Mouse (Mus musculus) cerebellum, postnatal 4 days (tissue): ENCODE results near the gene Casp9.

Source experiments
- DNase-seq, 2 experiments: peaks; one replicate each; pipeline ENCODE4 v3.0.0; 2022; ENCODE audit warnings: low spot score in 2 of 2, mixed read lengths in 1 of 2

Gene Casp9

GRCm38 (mm10) chr4:141781201-141781985, 12.0 kb upstream of the Casp9 start:
- no peak for DNase-seq

DNA sequence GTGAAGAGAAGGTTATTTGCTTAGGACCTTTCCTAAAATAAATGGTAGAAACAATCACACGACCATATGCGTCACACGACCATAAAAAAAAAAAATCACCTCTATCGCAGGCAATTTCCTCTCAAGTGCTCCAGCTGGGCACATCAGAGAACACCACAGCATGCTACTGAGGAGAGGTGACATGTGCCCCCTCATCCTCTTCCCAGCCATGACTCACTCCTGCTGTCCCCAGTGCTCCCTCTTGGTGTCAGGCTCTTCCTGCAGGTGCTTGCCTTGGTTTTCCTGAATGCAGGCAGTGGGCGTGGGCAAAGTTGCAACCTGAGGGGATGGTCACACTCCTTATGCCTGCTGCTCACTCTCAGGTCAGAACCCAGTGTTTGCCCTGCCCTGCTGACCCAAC, 8.6 kb upstream of the Casp9 start:
- no peak for DNase-seq

GRCm38 (mm10) chr4:141786141-141786540, 7.3 kb upstream of the Casp9 start:
- no peak for DNase-seq

- DNase-seq: no peak
Measured at GRCm38 (mm10) chr4:141787046-141787445, 6.4 kb upstream of the Casp9 start.

- DNase-seq: no peak
Measured at GRCm38 (mm10) chr4:141787462-141787861, 6.0 kb upstream of the Casp9 start.

DNA sequence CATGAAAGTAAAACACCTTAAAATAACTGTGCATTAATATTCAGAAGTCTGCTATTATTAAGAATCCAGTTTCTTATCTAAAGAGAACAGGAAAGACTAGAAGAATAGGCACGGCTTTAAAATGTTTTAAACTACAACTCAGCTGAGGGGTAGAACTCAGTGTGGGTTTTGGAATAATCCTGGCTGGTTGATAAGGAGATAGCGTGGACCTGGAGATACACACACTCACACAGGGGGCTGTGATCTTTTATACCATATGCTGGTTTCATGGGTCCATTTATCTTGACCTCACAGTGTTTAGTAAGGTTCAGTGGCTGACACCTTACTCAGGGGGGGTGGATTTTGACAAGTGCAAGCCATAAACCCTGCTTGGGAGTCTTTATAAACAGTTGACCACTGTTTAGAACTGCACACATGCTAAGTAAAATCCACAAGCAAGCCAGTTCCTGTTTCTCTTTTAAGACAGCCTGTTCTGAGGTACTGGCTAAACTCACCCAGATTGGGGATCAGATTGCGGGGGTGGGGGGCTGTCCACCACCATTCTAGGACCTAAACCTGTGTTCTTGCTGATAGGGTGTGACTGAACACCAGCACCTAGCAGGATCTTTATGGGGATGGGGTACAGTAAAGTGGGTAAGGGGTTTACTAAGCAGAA, 3.7 kb upstream of the Casp9 start:
- DNase-seq: no peak

- peak; percentile 92 to 95 for DNase-seq
Measured at GRCm38 (mm10) chr4:141790524-141790990, 2.9 kb upstream of the Casp9 start, which contains the start of gene Dnajc16. TSS of gene Dnajc16 (minus strand) at chr4:141790931.

GRCm38 (mm10) chr4:141791486-141791885, 1.9 kb upstream of the Casp9 start:
- DNase-seq: no peak

- DNase-seq: no peak
Measured at GRCm38 (mm10) chr4:141791951-141792350, 1.5 kb upstream of the Casp9 start.

DNA sequence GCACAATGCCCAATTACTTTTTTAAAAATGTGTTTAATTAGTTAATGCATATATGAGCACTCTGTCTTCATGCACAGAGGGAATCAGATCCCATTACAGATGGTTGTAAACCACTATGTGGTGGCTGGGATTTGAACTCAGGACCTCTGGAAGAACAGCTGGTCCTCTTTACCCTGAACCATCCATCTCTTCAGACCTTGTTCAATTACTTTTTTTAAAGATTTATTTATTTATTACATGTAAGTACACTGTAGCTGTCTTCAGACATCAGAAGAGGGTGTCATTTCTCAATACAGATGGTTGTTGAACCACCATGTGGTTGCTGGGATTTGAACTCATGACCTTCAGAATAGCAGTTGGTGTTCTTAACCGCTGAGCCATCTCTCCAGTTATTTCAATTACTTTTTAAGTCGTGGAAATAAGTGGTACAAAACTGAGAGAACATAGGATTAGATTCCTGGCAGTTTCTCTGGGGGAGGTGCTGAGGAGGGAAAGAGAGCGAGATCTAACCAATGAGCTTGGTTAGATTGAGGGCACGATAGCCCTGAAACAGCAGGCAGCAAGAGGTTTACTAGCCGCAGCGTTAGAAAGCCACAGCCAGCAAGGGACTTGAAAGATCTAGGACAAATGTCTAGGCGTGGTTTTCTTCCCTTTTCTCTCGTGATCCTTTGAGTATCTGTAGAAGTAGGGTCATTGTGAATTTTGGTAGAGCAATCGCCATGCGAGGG, 694 bp upstream of the Casp9 start:
- no peak for DNase-seq

DNA sequence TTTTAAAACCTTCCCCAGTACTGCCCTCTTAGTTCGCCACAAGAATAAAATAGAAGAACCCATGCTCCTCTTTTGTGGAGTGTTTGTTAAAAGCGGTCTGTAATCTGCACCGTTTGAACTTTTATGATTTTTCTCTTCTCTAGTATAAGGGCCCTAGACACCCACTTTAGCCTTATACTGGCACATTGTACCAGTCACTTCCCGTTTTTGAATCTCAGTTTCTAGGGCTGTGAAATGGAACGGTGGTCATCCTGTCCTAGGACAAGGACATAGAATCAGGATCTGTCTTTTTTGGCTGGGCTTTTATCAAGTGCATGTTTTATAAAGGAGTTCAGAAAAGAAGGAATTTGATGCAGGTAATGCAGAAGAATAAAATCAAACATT, 732 bp downstream of the Casp9 start:
- no peak for DNase-seq

DNA sequence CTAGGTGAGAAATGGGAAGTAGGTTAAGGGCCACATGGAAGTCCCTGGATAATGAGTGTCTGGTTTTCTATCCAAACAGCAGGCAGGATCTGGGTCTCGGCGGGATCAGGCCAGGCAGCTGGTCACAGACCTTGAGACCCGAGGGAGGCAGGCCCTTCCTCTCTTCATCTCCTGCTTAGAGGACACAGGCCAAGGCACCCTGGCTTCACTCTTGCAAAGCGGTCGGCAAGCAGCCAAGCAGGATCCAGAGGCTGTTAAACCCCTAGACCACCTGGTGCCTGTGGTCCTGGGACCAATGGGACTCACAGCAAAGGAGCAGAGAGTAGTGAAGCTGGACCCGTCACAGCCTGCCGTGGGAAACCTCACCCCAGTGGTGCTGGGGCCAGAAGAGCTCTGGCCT, 2.9 kb downstream of the Casp9 start:
- DNase-seq: no peak

- no peak for DNase-seq
Measured at GRCm38 (mm10) chr4:141796954-141797353, 3.5 kb downstream of the Casp9 start.

DNA sequence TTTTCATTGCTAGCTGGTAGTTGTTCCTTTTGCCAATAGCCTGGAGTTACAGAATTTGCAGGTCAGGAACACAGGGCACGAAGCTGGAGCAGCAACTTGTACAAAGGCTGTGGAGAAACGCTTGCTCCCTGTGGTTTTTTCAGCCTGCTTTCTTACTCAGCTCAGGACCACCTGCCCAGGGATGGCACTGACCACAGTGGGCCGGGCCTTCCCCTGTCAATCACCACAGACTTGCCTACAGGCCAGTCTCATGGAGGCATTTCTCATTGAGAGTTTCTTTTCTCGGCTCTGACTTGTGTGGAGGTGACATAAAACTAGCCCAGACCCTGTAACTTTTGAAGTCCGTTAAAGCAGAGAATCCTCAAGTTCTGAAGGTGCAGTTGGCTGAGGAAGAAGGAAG, 4.1 kb downstream of the Casp9 start:
- DNase-seq: no peak

DNA sequence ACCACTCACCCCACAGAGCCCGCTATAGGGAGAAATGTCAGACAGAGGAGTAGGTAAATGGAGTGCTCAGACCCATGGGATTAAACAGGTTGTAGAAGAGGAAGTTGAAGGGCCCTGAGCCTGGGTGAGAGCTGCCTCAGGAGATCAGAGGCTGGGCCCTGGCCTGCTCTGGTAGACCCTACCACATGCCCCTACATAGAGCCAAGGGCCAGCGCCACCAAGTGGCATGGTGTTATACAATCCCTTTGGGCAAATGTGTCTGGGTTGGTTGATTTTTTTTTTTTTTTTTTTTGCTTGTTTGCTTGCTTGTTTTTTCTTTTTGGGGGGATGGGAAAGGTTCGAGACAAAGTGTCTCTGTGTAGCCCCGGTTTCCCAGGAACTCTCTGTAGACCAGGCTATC, 10.7 kb downstream of the Casp9 start:
- DNase-seq: no peak

DNA sequence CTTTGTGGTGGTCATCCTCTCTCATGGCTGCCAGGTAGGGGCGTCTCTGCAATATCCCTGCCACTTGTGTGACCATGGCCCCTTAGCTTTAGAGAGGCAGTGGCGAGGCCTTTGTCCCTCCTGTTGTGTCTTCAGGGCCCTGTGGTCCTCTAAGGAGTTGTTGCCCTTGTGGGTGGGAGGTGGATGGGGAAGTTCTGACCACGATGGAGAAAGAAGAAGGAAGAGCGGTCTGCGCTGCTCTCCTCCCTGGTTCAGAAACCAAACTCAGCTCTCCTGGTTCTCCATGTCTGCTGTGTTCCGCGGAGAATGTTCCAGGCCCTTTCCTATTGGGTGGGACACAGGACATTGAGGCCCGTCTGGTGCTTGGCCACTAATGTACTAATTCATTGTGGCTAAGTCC, 12.5 kb downstream of the Casp9 start:
- DNase-seq: no peak

DNA sequence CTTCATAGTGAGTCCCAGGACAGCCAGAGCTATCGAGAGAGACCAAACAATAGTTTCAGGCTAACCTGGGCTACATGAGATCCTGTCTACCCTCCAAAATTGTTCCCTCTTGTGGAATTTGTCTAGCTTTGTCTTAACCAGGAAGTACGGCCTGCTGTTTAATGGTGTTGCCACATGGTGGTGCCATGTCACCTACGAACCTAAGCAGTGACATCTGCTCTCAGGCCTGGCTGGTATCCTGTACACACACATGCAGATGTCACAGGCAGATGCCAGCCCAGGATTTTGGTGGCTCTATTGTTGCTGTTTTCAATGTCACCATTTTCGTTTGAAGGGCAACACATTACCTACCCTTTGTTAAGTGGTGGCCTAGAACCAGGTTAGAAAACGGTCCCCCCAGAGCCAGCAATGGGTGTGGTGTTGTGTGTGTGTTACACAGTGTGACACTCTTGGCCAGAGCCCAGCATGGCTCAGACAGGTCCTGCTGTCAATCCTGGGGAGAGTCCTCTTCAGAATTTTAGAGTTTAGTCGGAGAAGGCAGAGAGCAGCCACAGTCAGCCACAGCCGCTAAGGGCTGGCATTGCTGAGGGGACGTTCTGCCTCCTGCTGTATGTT, 16.5 kb downstream of the Casp9 start:
- peak in 1 of 2 experiments; percentile 28 for DNase-seq

DNA sequence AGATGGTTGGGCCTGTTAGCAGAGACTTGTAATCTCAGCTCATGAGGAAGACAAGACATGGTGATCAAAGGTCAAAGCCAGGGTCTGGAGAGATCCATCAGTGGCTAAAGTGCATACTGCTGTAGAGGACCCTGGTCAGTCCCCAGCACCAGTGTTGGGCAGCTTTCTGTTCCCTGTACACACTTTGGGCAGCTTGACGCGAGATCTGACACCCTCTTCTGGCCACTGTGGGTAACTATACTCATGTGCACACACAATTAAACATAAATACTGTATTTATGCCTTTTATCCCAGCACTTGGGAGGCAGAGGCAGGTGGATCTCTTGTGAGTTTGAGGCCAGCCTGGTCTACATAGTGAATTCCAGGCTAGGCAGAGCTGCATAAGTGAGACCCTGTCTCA, 17.6 kb downstream of the Casp9 start:
- DNase-seq: no peak

DNA sequence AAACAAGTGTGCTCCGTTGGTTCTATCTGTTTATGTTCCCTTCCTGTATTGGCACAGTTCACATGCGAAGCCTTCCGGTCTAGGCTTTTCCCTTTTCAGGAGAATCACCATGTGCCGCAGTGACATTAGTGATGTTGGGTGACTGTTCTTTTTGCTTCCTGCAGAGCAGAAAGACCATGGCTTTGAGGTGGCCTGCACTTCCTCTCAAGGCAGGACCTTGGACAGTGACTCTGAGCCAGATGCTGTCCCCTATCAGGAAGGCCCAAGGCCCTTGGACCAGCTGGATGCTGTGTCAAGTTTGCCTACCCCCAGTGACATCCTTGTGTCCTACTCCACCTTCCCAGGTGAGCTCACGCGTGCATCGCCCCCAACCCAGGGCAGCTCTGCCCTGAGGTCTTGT, 18.0 kb downstream of the Casp9 start:
- no peak for DNase-seq

- no peak for DNase-seq
Measured at GRCm38 (mm10) chr4:141816267-141816666, 22.9 kb downstream of the Casp9 start.

DNA sequence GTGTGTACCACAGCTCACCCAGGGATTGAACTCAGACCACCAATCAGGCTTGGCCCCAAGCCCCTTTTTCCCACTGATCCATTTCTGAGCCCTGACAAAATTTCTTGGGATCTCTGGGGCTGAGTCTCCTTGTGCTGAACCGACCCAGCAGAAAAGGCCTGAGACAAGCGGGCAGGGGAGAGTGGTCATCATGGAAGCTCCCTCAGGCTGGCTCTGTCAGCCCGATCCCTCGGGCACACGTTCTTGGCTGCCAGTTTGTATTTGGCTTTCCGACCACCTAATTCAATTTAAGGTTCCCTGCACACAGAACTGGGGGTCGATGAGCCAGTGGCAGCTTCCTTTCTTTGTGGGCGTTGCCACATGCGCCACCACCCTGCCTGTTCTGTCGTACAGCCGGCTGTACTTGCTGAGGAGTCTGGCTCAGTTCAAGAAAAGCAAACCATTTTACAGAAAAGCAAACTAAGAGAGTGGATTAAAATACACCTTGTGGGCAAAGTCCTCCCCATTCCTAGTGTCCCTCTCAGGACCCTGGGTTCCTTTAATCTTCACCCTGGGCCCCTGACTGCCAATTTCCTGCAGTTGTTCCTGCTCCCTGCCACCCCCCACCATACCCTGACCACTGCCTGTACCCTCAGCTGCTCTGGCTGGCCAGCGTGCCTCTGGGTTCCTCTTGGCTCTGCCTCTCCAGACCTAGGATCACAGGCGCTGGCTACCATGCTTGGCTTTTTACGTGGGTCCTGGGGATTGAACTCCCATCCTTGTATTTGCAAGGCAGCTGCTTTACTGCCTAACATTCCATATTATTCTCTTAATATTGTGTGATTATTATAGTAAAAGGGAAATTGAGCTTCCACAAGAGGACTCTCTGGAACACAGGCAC, 23.6 kb downstream of the Casp9 start:
- DNase-seq: peak in 1 of 2 experiments; percentile 15
